Mouse (Mus musculus): ENCODE data around the gene Zic3. TPM values are rescaled to one million over a fixed set of nuclear protein-coding genes. Genes with fewer than 3 reads are reported as not detected.

Gene Zic3
- total and polyA plus RNA-seq, 3 experiments = not detected

GRCm38 (mm10) chrX:58039703-58040102 lies 17.2 kb downstream of the Zic3 start:
- dilution Hi-C loops (cut with MboI; ENCODE audit: extremely low pct_ligation_motif_present, extremely low pct_unique_long_range_greater_than_20kb, low sequenced_read_pairs) (no loop called here), in situ Hi-C loops (cut with MboI; ENCODE audit: low pct_ligation_motif_present, low pct_unique_long_range_greater_than_20kb, low sequenced_read_pairs) (no loop called here)
- no peak overlapping the region for H3K4me3 ChIP-seq (replicated peaks in 1 of 3; ENCODE audit: low read depth in 2 of 3, low read length in 2 of 3, poor library complexity in 1 of 3)
- H3K9ac ChIP-seq (ENCODE audit: insufficient read depth, low read depth) = no peak overlapping the region
- H3K79me2 ChIP-seq (replicated peaks; ENCODE audit: control insufficient read depth, extremely low read depth, insufficient read depth, poor library complexity, severe bottlenecking) = no peaks in the 10 kb centered on the region
- H3K27ac ChIP-seq (ENCODE audit: insufficient read depth, low read depth) = no peak overlapping the region
- H3K36me3 ChIP-seq (replicated peaks in 1 of 2; ENCODE audit: control insufficient read depth in 1 of 2, insufficient read depth in 1 of 2, low read length in 1 of 2) = no peaks in the 10 kb centered on the region
- no peak for TF ChIP-seq ZKSCAN1 (IDR thresholded peaks at IDR 0.05; ENCODE audit: borderline replicate concordance, low read depth, low read length)
- no peak for TF ChIP-seq NRF1 (IDR thresholded peaks at IDR 0.05; ENCODE audit: low read depth, low read length)
- no peak for TF ChIP-seq NELFE (IDR thresholded peaks at IDR 0.05; ENCODE audit: low read depth, low read length)
- no peak for TF ChIP-seq ZC3H11A (IDR thresholded peaks at IDR 0.05; ENCODE audit: low read depth, low read length)
- no peak for TF ChIP-seq ELF1 (IDR thresholded peaks at IDR 0.05; ENCODE audit: low read depth, low read length)
- no peak for TF ChIP-seq HCFC1 (IDR thresholded peaks at IDR 0.05; ENCODE audit: low read depth, low read length)
- no peak for TF ChIP-seq ZNF384 (IDR thresholded peaks at IDR 0.05; ENCODE audit: low read depth, low read length)
- no peak for TF ChIP-seq RAD21 (IDR thresholded peaks at IDR 0.05; ENCODE audit: low read depth, low read length)
- no peak for TF ChIP-seq RCOR1 (conservative IDR thresholded peaks at IDR 0.05; ENCODE audit: low read depth, low read length)
- no peak for TF ChIP-seq GABPA (IDR thresholded peaks at IDR 0.05; ENCODE audit: insufficient replicate concordance, low read depth, low read length)
- TF ChIP-seq MAFK (IDR thresholded peaks at IDR 0.05; ENCODE audit: insufficient replicate concordance, low read length) = no peak
- H3K27me3 ChIP-seq (replicated peaks) = no peaks in the 10 kb centered on the region
- peaks cover 11% of the 10 kb centered on the region for H3K9me3 ChIP-seq (replicated peaks; ENCODE audit: low read length)
- no peak for DNase-seq (ENCODE audit: extremely low read depth)
- H3K4me2 ChIP-seq (ENCODE audit: insufficient read depth, low read depth, poor library complexity, severe bottlenecking) = no peak overlapping the region
- H3K4me1 ChIP-seq (ENCODE audit: control insufficient read depth in 1 of 2, insufficient read depth in 2 of 2) = no peaks in the 10 kb centered on the region

DNA sequence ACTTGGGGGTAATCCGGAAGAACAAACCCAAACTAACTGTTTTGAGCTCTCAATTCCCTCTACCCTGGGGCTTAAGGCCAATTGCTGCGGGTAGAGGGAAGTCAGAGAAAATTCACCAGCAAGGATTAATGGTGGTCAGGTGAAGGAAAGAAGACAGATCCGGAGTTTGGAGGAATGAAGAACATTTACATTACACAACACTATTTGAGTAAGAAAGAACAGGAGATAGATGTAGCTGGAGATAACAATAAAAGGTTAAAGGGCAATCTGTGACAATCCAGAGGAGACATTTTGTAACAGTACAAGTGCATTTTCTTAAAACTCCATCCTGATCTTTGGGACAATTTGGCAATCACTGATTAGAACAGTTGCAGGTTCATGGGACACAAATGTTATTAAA lies 19.4 kb downstream of the Zic3 start:
- Histone ChIP-seq H3K79me2 (replicated peaks; ENCODE audit: control insufficient read depth, extremely low read depth, insufficient read depth, poor library complexity, severe bottlenecking) (no peaks in the 10 kb centered on the region), H3K4me3 (replicated peaks in 1 of 3; ENCODE audit: low read depth in 2 of 3, low read length in 2 of 3, poor library complexity in 1 of 3) (no peak overlapping the region), H3K9ac (ENCODE audit: insufficient read depth, low read depth) (no peak overlapping the region), H3K27ac (ENCODE audit: insufficient read depth, low read depth) (no peak overlapping the region), H3K4me1 (ENCODE audit: control insufficient read depth in 1 of 2, insufficient read depth in 2 of 2) (no peaks in the 10 kb centered on the region), H3K36me3 (replicated peaks in 1 of 2; ENCODE audit: control insufficient read depth in 1 of 2, insufficient read depth in 1 of 2, low read length in 1 of 2) (no peaks in the 10 kb centered on the region), H3K9me3 (replicated peaks; ENCODE audit: low read length) (peaks cover 11% of the 10 kb centered on the region), H3K4me2 (ENCODE audit: insufficient read depth, low read depth, poor library complexity, severe bottlenecking) (no peak overlapping the region), H3K27me3 (replicated peaks) (no peaks in the 10 kb centered on the region)
- in situ Hi-C loops (cut with MboI; ENCODE audit: low pct_ligation_motif_present, low pct_unique_long_range_greater_than_20kb, low sequenced_read_pairs) (no loop called here), dilution Hi-C loops (cut with MboI; ENCODE audit: extremely low pct_ligation_motif_present, extremely low pct_unique_long_range_greater_than_20kb, low sequenced_read_pairs) (no loop called here)
- no peak for DNase-seq (ENCODE audit: extremely low read depth)
- TF ChIP-seq E2F4 (IDR thresholded peaks at IDR 0.05; ENCODE audit: insufficient replicate concordance, low read depth, low read length) (no peak), JUND (conservative IDR thresholded peaks at IDR 0.05; ENCODE audit: low read depth, low read length) (no peak), GABPA (IDR thresholded peaks at IDR 0.05; ENCODE audit: insufficient replicate concordance, low read depth, low read length) (no peak), ELF1 (IDR thresholded peaks at IDR 0.05; ENCODE audit: low read depth, low read length) (no peak), ZC3H11A (IDR thresholded peaks at IDR 0.05; ENCODE audit: low read depth, low read length) (no peak), RAD21 (IDR thresholded peaks at IDR 0.05; ENCODE audit: low read depth, low read length) (no peak), CHD2 (IDR thresholded peaks at IDR 0.05; ENCODE audit: low read length) (no peak), ZKSCAN1 (IDR thresholded peaks at IDR 0.05; ENCODE audit: borderline replicate concordance, low read depth, low read length) (no peak), MYC (IDR thresholded peaks at IDR 0.05; ENCODE audit: low read depth, low read length) (no peak)
